Mouse (Mus musculus) cortical plate, adult 2 months (tissue): ENCODE results near the gene Hc.

Source experiments
- CTCF ChIP-seq: fragments of 200-500 bp; IDR thresholded peaks from 2 replicates; pipeline ENCODE4 v1.5.1; 2011; ENCODE audit warnings: mild to moderate bottlenecking, control low read depth, low read length; ENCODE audit not compliant: insufficient read depth; ENCODE audit errors: extremely low read depth
- POLR2A ChIP-seq: fragments of 200-500 bp; IDR thresholded peaks from 2 replicates; pipeline ENCODE4 v1.6.1; 2011; ENCODE audit warnings: mild to moderate bottlenecking, low read length, control low read depth; ENCODE audit not compliant: insufficient read depth; ENCODE audit errors: extremely low read depth

DNA sequence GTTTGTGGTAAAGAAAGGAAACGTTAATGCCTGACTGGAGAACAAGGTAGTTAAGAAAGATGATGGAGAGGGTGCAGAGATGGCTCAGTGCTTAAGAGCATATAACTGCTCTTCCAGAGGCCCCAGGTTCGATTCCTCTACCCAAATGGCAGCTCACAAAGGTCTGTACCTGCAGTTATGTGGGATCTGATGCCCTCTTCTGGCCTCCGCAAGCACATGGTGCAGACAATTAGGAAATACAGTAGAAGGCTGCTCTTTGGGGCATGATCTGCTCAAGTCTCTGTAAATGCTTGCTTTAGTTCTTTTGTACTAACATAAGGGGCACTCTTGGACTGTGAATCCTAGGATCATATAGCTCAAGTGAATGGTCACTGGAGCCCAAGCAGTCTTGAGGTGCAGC lies 47.5 kb upstream of the Hc start:
- TF ChIP-seq CTCF (peak; percentile 70), POLR2A (no peak)
